Mouse (Mus musculus): ENCODE measurements around the gene Map1s.

- TF ChIP-seq CTCF (conservative IDR thresholded peaks at IDR 0.05; ENCODE audit: low read length) (no peak), NANOG (IDR thresholded peaks at IDR 0.05; ENCODE audit: borderline replicate concordance, low read length) (no peak)
Observed at GRCm38 (mm10) chr8:70862824-70863641, 42.7 kb upstream of the Map1s start, which contains the start of gene Kcnn1.
